Mouse (Mus musculus): ENCODE results near the gene Zfp704.

Zfp704 gene

GRCm38 (mm10) chr3:9554916-9555315, 55.0 kb downstream of the Zfp704 start:
- DNase-seq: no peak

DNA sequence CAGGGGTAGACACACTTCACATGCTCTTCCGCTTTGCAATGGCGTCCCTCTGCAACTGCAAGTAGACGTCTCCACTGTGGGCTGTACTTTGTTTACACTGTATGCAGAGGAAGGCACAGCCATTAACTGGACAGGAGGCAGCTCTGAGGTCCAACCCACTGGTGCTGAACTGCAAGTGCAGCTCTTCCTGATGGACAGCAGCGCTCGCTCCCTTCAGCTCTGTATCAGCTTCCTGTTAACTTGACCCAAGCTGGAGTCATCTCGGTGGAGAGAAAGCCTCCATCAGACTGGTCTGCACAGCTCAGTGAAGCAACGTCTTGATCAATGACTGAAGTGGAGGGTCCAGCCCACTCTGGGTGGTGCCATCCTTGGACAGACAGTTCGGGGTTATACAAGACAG, 57.6 kb downstream of the Zfp704 start:
- DNase-seq: no peak

- DNase-seq: no peak
These were observed 59.0 kb downstream of the Zfp704 start for GRCm38 (mm10) chr3:9550930-9551329.

- DNase-seq: peak; percentile 54
These were observed 60.1 kb downstream of the Zfp704 start for GRCm38 (mm10) chr3:9549815-9550214.

GRCm38 (mm10) chr3:9548188-9548587, 61.7 kb downstream of the Zfp704 start:
- no peak for DNase-seq

- no peak for DNase-seq
These were observed 62.8 kb downstream of the Zfp704 start for GRCm38 (mm10) chr3:9546882-9547620.

DNA sequence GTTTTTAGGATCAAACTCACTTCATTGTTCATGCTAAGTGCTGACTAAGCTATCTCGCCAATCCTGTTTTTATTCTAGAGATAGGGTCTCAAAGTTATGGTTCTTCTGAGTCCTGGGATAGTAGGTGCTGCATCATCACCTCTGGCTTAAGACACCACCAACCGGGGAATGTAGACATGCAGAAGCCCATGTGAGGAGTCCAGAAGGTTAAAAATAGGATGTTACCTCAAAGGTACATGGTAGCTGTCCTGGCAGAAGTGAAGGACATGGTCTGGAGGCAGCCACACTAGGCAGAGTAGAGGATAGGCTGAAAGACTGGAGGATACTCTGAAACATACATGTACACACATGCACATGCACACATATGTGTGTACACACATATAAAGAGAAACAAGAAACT, 65.5 kb downstream of the Zfp704 start:
- DNase-seq: no peak

GRCm38 (mm10) chr3:9543916-9544315, 66.0 kb downstream of the Zfp704 start:
- DNase-seq: no peak

DNA sequence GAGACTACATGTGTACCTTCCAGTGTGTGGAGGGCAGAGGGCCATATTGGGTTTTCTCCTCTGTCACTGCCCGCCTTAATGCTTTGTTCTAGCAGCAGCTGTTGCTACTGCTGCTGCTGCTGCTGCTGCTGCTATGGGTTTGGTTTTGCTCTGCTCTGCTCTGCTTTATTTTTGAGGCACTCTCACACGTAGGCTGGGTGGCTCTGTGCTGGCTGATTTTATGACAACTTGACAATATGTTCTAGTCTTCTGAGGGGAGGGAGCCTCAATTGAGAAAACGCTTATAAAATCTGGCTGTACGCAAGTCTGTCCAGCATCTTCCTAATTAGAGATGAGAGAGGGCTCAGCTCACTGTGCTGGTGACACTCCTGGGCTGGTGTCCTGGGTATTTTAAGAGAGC, 66.4 kb downstream of the Zfp704 start:
- no peak for DNase-seq

- DNase-seq: no peak
These were observed 68.3 kb downstream of the Zfp704 start for GRCm38 (mm10) chr3:9541561-9541960.

GRCm38 (mm10) chr3:9538510-9538909, 71.4 kb downstream of the Zfp704 start:
- DNase-seq: no peak

- DNase-seq: no peak
These were observed 72.0 kb downstream of the Zfp704 start for GRCm38 (mm10) chr3:9537889-9538288.

DNA sequence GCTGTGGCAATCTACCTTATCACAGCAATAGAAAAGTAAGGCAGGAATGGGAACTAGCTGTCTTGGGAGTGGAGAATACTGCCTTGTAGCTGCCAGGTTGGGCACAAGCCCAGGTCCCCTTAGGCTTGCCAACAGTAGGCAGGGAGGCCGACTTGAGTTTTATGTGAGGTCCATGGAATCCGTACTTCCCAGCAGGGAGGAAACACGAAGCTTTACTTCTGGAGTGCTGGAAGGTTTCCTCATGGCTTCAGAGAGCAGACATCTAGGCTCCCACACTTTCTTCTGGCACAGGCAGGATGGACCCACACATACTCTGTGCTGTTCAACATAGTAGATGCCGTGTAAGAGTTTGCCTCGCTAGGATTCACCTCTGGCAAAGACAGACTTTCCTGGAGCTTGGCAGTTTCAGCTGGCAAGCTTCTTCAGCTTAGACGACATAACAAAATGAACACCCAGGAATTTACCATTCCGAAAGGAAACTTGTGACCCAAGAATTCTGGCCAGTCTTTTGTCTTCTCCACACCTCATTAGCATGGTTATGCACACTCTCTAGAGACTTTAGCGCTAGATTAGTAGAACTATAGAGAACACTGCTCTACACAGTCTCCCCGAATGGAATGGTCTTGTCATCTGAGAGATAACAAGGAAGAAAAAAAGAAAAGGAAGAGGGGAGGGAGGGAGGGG, 79.6 kb downstream of the Zfp704 start:
- DNase-seq: no peak

GRCm38 (mm10) chr3:9524429-9524828, 85.5 kb downstream of the Zfp704 start:
- no peak for DNase-seq

DNA sequence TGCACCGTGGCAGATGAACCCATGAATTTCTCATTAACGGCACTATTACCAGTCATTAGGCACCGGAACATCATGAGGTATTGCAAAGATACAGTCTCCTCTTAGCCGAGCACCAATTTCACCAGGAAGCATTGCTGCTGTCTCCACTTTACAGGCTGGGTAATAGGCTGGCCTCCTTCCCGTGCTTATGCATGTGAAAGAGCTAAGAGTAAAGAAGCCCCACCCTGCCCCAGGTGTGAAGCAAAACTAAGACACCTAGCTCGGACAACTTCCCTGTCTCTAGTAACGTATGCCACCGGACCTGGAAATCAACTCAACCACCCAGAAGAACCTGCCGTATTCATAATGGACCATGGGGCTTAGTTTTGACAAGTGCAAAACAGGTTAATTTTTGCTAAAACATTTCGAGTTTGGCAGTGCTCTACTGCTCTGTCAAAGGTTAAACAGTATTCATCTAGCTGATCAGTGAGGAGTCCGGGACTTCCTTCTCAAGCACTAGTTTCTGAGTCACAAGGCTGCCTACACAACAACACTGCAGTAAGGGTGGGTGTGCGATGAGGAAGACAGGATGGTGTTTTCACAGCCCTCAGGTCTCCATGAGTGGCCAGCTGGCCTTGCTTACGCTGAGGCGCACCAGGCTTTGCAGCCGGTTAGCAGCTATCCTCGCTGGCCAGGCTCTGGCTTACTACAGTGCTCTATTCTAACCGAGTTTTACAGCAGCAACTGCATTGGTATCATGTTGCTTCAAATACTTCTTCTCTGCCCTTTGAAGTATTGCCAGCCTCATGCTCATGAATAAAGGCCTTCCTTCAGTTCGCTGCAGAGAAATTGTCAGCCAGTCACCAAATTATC, 86.6 kb downstream of the Zfp704 start:
- DNase-seq: peak; percentile 10

DNA sequence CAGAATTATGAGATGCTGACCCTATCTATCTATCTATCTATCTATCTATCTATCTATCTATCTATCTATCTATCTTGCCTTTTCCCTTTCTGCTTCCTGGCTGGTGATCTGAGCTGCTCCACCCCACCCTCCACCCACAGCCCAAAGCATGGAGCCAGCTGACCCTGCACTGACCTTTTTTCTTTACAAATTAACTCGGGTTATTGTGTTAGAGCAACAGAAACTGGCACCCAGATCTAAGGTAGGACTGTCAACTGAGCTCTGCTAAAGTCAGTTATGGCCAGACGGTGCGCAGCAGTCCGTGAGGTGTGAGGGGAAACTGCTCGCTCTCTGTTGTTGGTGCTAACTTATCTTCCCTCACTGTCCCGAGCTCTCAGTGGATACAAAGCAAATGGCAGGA, 87.9 kb downstream of the Zfp704 start:
- peak; percentile 5 for DNase-seq

DNA sequence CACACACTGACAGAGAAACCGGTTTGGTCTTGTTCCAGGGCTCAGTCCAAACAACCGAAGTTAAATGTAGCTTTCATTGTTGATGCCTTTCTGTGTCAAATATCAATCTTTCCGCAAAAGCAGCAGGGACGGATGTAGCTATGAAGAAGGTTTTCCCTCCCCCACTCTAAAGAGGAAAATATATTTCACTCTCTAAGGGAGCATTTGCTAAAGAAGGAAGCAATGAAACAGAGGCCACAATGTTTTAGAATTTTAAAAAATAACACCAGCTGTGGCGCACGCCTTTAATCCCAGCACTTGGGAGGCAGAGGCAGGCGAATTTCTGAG, 89.2 kb downstream of the Zfp704 start:
- no peak for DNase-seq

GRCm38 (mm10) chr3:9520051-9520727, 89.7 kb downstream of the Zfp704 start:
- peak; percentile 71 for DNase-seq

GRCm38 (mm10) chr3:9519491-9519890, 90.4 kb downstream of the Zfp704 start:
- DNase-seq: no peak

DNA sequence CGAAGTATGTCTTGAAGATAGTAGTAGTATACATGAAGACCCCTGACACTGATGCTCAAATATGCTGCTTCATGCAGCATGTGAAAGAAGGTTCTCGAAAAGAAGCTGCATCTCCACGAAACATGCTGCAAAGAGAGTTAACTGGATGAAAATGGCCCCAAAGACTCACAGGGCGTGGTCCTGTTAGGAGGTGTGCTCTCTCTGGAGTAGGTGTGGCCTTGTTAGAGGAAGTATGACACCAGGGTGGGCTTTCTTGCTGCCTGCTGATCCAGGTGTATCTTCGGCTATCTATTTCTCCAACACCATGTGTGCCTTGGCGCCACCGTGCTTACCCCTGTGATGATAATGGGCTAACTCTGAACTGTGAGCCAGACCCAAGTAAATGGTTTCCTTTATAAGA, 90.9 kb downstream of the Zfp704 start:
- DNase-seq: no peak

GRCm38 (mm10) chr3:9516119-9516855, 93.6 kb downstream of the Zfp704 start:
- peak; percentile 3 for DNase-seq

GRCm38 (mm10) chr3:9515527-9515926, 94.4 kb downstream of the Zfp704 start:
- DNase-seq: peak; percentile 3

Data from thymus, postnatal 4 days (tissue).